Mouse (Mus musculus) megakaryocyte, embryonic 14.5 days (primary cell): ENCODE results near the gene Fam76b. TPM values are rescaled to one million over a fixed set of nuclear protein-coding genes. Genes with fewer than 3 reads are reported as not detected.

Source experiments
- H3K27me3 ChIP-seq: replicated peaks from 2 replicates; pipeline ENCODE3; 2012; ENCODE audit warnings: inconsistent platforms
- H3K36me3 ChIP-seq: replicated peaks from 2 replicates; pipeline ENCODE3; 2012; ENCODE audit warnings: low read length, inconsistent platforms, mixed read lengths
- H3K4me1 ChIP-seq: 2 replicates; pipeline ENCODE4 v1.6.1; 2012; ENCODE audit warnings: inconsistent platforms
- H3K4me3 ChIP-seq: replicated peaks from 2 replicates; pipeline ENCODE3; 2012; ENCODE audit warnings: moderate library complexity, mild to moderate bottlenecking, inconsistent platforms
- H3K9me3 ChIP-seq: 2 replicates; pipeline ENCODE4 v1.6.1; 2012; ENCODE audit warnings: inconsistent platforms
- FLI1 ChIP-seq: IDR thresholded peaks from 2 replicates; pipeline ENCODE4 v1.6.1; 2012; ENCODE audit warnings: low read length, inconsistent platforms, mixed read lengths
- GATA1 ChIP-seq: IDR thresholded peaks from 3 replicates; pipeline ENCODE4 v1.6.1; 2012; ENCODE audit warnings: mixed read lengths, low read length, inconsistent platforms, borderline replicate concordance
- polyA plus RNA-seq: library from polyadenylated mRNA; stranded (reverse); fragments of >175 nt; gene quantifications from 2 replicates; pipeline ENCODE4 v1.2.3, GENCODE M21; 2012; ENCODE audit warnings: low replicate concordance; ENCODE audit not compliant: insufficient read depth

The Fam76b gene
- polyA plus RNA-seq, 1 experiment: 2.0 TPM

GRCm38 (mm10) chr9:13820774-13821173 lies 6.7 kb upstream of the Fam76b start:
- H3K4me1 ChIP-seq: peaks cover 24% of the 10 kb centered on the region
- TF ChIP-seq FLI1 (no peak), GATA1 (no peak)
- no peak overlapping the region for H3K4me3 ChIP-seq
- no peaks in the 10 kb centered on the region for H3K27me3 ChIP-seq
- H3K9me3 ChIP-seq: peaks cover 5% of the 10 kb centered on the region; the same call in 1 of the 2 replicates
- H3K36me3 ChIP-seq: peaks cover 77% of the 10 kb centered on the region

DNA sequence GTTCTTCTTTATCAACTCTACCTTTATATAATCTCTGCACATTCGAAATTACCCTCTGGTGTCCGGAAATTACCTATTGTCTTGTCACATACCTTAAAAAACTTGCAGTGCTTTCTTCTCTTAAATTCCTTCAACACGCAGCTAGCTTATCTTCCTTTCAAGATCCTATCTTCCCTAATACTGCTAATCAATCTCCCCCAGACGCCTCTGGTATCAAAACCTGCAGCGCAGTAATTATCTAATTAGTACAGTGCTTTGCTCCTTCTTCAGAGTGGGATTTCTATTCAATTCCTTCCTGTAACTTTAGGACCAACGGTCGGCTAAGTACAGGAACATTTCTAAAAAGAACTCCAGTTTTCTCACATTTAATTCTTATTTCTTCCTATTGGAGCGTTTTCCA lies 1.6 kb upstream of the Fam76b start:
- Histone ChIP-seq H3K4me1 (peaks cover 33% of the 10 kb centered on the region), H3K4me3 (peak overlapping the region; percentile 99), H3K36me3 (peaks cover 43% of the 10 kb centered on the region), H3K27me3 (no peaks in the 10 kb centered on the region), H3K9me3 (no peaks in the 10 kb centered on the region)
- TF ChIP-seq GATA1 (no peak), FLI1 (no peak)

DNA sequence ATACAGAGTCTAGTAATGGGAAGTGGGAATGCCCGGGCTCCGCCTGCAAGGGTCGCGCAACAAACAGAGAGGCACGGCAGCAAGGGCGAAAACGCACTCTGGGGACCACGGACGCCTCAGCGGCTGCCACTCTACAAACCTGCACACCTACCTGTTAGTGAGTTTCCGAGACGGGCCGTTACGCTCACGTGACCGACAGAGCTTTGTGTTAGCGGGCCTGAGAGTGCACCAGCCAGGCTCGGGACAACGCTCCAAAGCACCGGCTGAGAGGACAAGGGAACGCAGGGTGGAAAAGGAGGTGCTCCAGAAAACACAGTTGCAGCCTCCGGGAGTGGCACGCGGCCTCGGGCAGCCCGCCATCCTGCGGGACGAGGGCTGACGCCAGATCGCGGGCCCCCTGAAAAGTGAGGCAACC lies 1.1 kb upstream of the Fam76b start:
- Histone ChIP-seq H3K27me3 (no peaks in the 10 kb centered on the region), H3K9me3 (no peaks in the 10 kb centered on the region), H3K4me1 (peaks cover 38% of the 10 kb centered on the region), H3K4me3 (peak overlapping the region; percentile 99), H3K36me3 (peaks cover 43% of the 10 kb centered on the region)
- no peak for TF ChIP-seq GATA1
- no peak for TF ChIP-seq FLI1

GRCm38 (mm10) chr9:13826832-13827405 lies 597 bp upstream of the Fam76b start, which contains the start of gene Cep57:
Gene Cep57, minus strand, starts transcription at chr9:13827107.
- H3K9me3 ChIP-seq: no peaks in the 10 kb centered on the region
- peaks cover 40% of the 10 kb centered on the region for H3K4me1 ChIP-seq
- H3K27me3 ChIP-seq: no peaks in the 10 kb centered on the region
- peak within 1 kb of the TSS; percentile 99 for H3K4me3 ChIP-seq
- TF ChIP-seq GATA1 (no peak), FLI1 (no peak)
- H3K36me3 ChIP-seq: peaks cover 45% of the 10 kb centered on the region

- no peaks in the 10 kb centered on the region for H3K9me3 ChIP-seq
- no peak for TF ChIP-seq FLI1
- no peak for TF ChIP-seq GATA1
- peak overlapping the region; percentile 99 for H3K4me3 ChIP-seq
- peaks cover 37% of the 10 kb centered on the region for H3K4me1 ChIP-seq
- H3K36me3 ChIP-seq: peaks cover 47% of the 10 kb centered on the region
- H3K27me3 ChIP-seq: no peaks in the 10 kb centered on the region
These were observed 548 bp downstream of the Fam76b start for GRCm38 (mm10) chr9:13828087-13828441.

DNA sequence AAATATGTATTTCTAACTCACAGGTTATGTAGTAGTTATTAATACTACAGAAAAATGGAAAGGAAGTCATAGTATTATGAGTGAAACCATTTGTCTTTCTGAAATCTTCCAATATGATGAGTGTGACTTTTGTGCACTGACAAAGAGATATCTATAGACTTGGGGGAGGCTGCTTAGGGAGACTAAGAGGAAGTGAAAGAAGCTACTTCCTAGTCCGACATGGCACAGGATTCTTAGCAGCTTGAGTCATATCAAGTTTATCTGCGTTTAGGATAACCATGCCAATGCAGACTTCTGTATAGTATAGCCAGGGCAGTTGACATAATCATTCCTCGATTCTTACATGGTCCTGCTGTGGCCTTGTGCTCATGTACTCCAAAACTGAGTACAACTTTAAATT lies 7.7 kb downstream of the Fam76b start:
- TF ChIP-seq FLI1 (no peak), GATA1 (no peak)
- H3K4me1 ChIP-seq: peaks cover 21% of the 10 kb centered on the region
- H3K4me3 ChIP-seq: no peak overlapping the region
- H3K36me3 ChIP-seq: peaks cover 100% of the 10 kb centered on the region
- H3K9me3 ChIP-seq: no peaks in the 10 kb centered on the region
- no peaks in the 10 kb centered on the region for H3K27me3 ChIP-seq

GRCm38 (mm10) chr9:13836726-13837125 lies 9.2 kb downstream of the Fam76b start:
- Histone ChIP-seq H3K9me3 (no peaks in the 10 kb centered on the region), H3K4me1 (peaks cover 14% of the 10 kb centered on the region), H3K27me3 (no peaks in the 10 kb centered on the region), H3K36me3 (peaks cover 100% of the 10 kb centered on the region), H3K4me3 (no peak overlapping the region)
- TF ChIP-seq FLI1 (no peak), GATA1 (no peak)

GRCm38 (mm10) chr9:13847591-13847990 lies 20.1 kb downstream of the Fam76b start:
- TF ChIP-seq FLI1 (no peak), GATA1 (no peak)
- Histone ChIP-seq H3K4me1 (peaks cover 11% of the 10 kb centered on the region), H3K9me3 (no peaks in the 10 kb centered on the region), H3K36me3 (peaks cover 56% of the 10 kb centered on the region), H3K4me3 (no peak overlapping the region), H3K27me3 (no peaks in the 10 kb centered on the region)

GRCm38 (mm10) chr9:13848481-13849480 lies 21.3 kb downstream of the Fam76b start:
- TF ChIP-seq FLI1: no peak
- no peak for TF ChIP-seq GATA1
- Histone ChIP-seq H3K36me3 (peaks cover 46% of the 10 kb centered on the region), H3K9me3 (no peaks in the 10 kb centered on the region), H3K4me1 (peaks cover 16% of the 10 kb centered on the region), H3K27me3 (no peaks in the 10 kb centered on the region), H3K4me3 (no peak overlapping the region)

GRCm38 (mm10) chr9:13853876-13854275 lies 26.4 kb downstream of the Fam76b start:
- Histone ChIP-seq H3K4me3 (no peak overlapping the region), H3K36me3 (peaks cover 9% of the 10 kb centered on the region), H3K4me1 (peaks cover 14% of the 10 kb centered on the region), H3K27me3 (peaks cover 3% of the 10 kb centered on the region), H3K9me3 (no peaks in the 10 kb centered on the region)
- TF ChIP-seq GATA1: no peak
- TF ChIP-seq FLI1: no peak
